Mouse (Mus musculus): ENCODE results near the gene Zswim4. TPM values are rescaled to one million over a fixed set of nuclear protein-coding genes. Genes with fewer than 3 reads are reported as not detected.
"Not testable (repeated sequence)": the region's sequence is repeated elsewhere in the genome, so short reads cannot be mapped to it uniquely, and the experiment has no call there.

Zswim4 gene
- 19.6 and 22.6 TPM in 2 replicates for polyA plus RNA-seq (2015; fragmentation: Nextera tagmentation; extraction: Ambion mirVana)

DNA sequence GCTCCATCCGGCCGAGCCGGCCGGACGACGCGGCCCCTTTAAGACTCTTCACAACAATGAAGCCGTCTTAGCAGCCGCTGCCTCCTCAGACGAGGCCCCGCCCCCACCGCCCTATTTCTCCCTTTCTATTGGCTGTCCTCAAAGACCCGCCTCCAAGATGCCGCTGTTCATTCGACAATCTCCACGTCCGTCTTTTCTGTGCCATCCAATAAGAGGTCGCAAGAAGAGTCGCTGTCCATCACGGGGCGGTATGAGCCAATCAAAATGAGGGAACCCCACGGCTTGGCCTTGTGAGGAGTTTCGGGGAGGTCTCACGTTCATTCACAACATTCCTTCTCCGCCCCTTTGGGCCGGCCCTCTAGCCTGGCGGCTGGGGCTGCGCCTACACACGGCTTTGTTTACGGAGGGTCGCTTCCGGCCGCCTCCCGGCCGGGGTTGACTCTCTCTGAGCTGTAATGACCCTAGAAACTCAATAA lies at the start of gene Zswim4:
Gene Zswim4 (minus strand): TSS at position 58 of the 476 bp plus-strand sequence.
- Histone ChIP-seq H3K36me3 (peaks cover 29% of the 10 kb centered on the region), H3K27ac (peak within 1 kb of the TSS; percentile 92), H3K9me3 (no peaks in the 10 kb centered on the region), H3K9ac (peak within 1 kb of the TSS; percentile 98), H3K27me3 (no peaks in the 10 kb centered on the region), H3K4me1 (peaks cover 30% of the 10 kb centered on the region), H3K4me2 (peak within 1 kb of the TSS; percentile 87), H3K4me3 (peak within 1 kb of the TSS; percentile 91)
- ATAC-seq (ENCODE audit: insufficient number of reproducible peaks, insufficient read depth, low FRiP score, low TSS enrichment, low read depth): peak; percentile 98
- 0% methylated on average over 35 of the region's 35 CpGs for WGBS

DNA sequence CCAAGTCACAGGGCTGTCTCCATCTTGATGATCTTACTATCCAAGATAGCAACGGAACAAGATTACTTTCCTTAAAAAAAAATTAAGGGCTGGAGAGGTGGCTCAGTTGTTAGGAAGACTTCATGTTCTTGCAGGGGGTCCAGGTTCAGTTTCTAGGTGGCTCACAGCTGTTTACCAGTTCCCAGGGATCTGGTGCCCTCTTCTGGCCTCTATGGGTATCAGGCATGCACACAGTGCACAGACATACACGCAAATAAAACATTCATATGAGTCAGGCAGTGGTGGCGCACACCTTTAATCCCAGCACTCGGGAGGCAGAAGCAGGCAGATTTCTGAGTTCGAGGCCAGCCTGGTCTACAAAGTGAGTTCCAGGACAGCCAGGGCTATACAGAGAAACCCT lies 48.8 kb upstream of the Zswim4 start:
- not testable (repeated sequence) for H3K27me3 ChIP-seq; ATAC-seq (ENCODE audit: insufficient number of reproducible peaks, insufficient read depth, low FRiP score, low TSS enrichment, low read depth)
- whole genome bisulfite sequencing: 62% methylated on average over 5 of the region's 5 CpGs

DNA sequence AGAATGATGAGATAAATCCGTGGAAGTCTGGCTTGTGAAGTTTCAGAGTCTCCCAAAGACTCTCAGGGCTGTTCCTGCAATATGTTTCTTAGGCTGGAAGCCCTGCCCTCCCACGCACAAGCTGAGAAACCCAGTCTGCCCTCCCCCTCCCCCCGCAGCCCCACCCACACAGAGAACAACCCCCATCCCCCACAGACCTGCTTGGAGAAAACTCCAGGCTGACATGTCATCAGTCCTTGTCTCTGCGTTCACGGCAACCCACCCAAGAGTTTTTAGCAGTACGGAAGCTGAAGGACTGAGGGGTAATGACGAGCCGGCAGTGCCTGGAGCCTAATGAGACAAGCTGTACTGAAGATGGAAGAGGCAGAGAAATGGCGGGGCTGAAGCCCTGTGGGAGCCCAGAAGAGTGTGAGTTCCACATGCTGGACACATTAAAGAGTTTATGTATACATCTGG lies 47.8 kb upstream of the Zswim4 start:
- peak; percentile 56; the same call in 1 of the 2 replicates for ATAC-seq (ENCODE audit: insufficient number of reproducible peaks, insufficient read depth, low FRiP score, low TSS enrichment, low read depth)
- H3K27ac ChIP-seq: peak overlapping the region; percentile 75
- 13% methylated on average over 9 of the region's 9 CpGs for WGBS

More for the DNA sequence above, 48.8 kb upstream of the Zswim4 start:
- not testable (repeated sequence) for H3K36me3 ChIP-seq, H3K9me3 ChIP-seq, H3K27ac ChIP-seq, H3K4me3 ChIP-seq, H3K4me2 ChIP-seq, H3K9ac ChIP-seq
- H3K4me1 ChIP-seq: peaks cover 19% of the 10 kb centered on the region

DNA sequence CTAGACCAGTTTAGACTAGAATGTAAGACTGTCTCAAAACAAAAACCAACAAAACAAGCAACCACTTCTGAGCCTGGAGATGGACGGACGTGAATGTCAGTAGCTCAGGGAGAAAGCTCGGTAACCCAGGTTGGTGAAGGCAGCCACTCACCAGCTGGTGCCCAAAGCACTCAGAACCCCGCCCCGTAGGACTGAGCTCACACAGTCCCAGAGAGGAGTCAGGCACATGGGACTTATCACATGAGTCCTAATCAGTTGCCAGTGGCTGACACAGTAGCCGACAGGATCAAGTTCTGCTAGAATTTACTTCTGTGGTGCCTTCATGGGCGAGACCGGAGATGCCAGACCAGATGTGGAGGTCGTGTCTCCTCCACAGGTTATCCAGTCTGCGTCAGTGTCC lies 43.9 kb upstream of the Zswim4 start:
- H3K9me3 ChIP-seq: no peaks in the 10 kb centered on the region
- ATAC-seq (ENCODE audit: insufficient number of reproducible peaks, insufficient read depth, low FRiP score, low TSS enrichment, low read depth): no peak
- no peak overlapping the region for H3K4me2 ChIP-seq
- no peaks in the 10 kb centered on the region for H3K27me3 ChIP-seq
- H3K36me3 ChIP-seq: no peaks in the 10 kb centered on the region
- 73% methylated on average over 10 of the region's 10 CpGs for WGBS
- H3K4me3 ChIP-seq: no peak overlapping the region
- H3K4me1 ChIP-seq: peaks cover 19% of the 10 kb centered on the region
- no peak overlapping the region for H3K27ac ChIP-seq
- H3K9ac ChIP-seq: no peak overlapping the region

More for the DNA sequence above, 47.8 kb upstream of the Zswim4 start:
- Histone ChIP-seq H3K4me2 (peak overlapping the region; percentile 47), H3K27me3 (no peaks in the 10 kb centered on the region), H3K9ac (0 out of 2 replicates have a peak overlapping the region, but pooled peaks have one; percentile 44), H3K4me1 (peaks cover 19% of the 10 kb centered on the region), H3K4me3 (peak overlapping the region; percentile 33), H3K36me3 (no peaks in the 10 kb centered on the region), H3K9me3 (no peaks in the 10 kb centered on the region)

DNA sequence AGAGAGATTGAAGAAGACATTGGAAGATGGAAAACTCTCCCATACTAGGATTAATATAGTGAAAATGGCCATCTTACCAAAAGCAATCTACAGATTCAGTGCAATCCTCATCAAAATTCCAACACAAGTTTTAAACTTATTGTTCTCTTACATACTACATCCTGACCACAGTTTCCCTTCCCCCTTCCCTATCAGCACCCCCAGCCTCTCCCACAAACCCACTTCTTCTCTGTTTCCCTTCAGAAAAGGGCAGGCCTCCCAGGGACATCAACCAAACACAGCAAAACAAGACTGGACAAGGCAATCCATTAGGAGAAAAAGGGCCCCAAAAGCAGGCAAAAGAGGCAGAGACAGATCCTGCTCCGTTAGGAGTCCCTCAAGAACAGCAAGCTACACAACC lies 39.6 kb upstream of the Zswim4 start:
- no peak for ATAC-seq (ENCODE audit: insufficient number of reproducible peaks, insufficient read depth, low FRiP score, low TSS enrichment, low read depth)
- H3K9me3 ChIP-seq: no peaks in the 10 kb centered on the region
- H3K9ac ChIP-seq: no peak overlapping the region
- H3K4me3 ChIP-seq: no peak overlapping the region
- H3K27ac ChIP-seq: no peak overlapping the region
- 60% methylated on average over 1 of the region's 1 CpGs for WGBS
- H3K27me3 ChIP-seq: 0 out of 2 replicates have a peak, but pooled peaks cover 3% of the 10 kb centered on the region
- H3K4me2 ChIP-seq: no peak overlapping the region
- no peaks in the 10 kb centered on the region for H3K36me3 ChIP-seq
- H3K4me1 ChIP-seq: no peaks in the 10 kb centered on the region

DNA sequence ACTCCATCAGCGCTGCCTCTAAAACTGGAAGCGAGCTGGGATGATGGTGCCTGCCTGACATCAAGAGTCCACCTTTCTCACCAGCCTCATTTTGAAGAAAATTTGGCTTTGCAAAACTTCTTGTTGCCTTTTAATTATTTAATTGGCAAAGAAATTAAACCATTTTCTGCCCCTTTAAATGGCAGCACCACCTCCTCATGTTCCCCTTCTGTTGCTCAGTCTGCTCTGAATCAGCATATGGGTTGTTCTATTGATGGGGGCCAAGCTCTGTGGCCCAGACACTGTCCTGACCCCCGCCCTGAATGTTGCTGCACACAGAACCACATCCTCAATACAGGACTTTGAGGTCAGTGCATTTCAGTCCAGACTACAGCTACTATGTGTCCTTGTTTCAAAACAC lies 37.1 kb upstream of the Zswim4 start:
- Histone ChIP-seq H3K4me3 (no peak overlapping the region), H3K27ac (no peak overlapping the region), H3K36me3 (no peaks in the 10 kb centered on the region), H3K27me3 (0 out of 2 replicates have a peak, but pooled peaks cover 3% of the 10 kb centered on the region), H3K9me3 (no peaks in the 10 kb centered on the region), H3K4me2 (no peak overlapping the region), H3K4me1 (peaks cover 8% of the 10 kb centered on the region), H3K9ac (0 out of 2 replicates have a peak overlapping the region, but pooled peaks have one; percentile 21)
- ATAC-seq (ENCODE audit: insufficient number of reproducible peaks, insufficient read depth, low FRiP score, low TSS enrichment, low read depth): no peak
- 84% methylated on average over 3 of the region's 3 CpGs for WGBS

DNA sequence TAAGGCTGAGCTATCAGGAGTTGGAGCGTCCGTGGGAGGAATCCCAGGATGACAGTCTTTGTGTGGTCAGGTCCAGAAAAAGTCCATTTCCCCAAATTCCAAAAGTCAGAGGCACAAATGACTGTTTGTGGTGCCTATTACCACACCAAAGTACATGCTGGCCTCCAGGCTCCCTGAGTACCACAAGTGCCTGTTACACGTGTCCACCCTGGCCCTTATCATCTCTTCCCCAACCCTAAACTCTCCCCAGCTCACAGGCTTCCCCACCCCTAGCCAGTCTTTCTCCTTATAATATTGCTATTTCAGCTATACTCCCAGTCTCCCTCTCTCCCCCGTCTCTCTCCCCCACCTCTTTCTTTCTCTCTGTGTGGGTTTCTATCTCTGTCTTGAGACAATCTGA lies 35.4 kb upstream of the Zswim4 start:
- H3K27ac ChIP-seq: no peak overlapping the region
- no peak for ATAC-seq (ENCODE audit: insufficient number of reproducible peaks, insufficient read depth, low FRiP score, low TSS enrichment, low read depth)

DNA sequence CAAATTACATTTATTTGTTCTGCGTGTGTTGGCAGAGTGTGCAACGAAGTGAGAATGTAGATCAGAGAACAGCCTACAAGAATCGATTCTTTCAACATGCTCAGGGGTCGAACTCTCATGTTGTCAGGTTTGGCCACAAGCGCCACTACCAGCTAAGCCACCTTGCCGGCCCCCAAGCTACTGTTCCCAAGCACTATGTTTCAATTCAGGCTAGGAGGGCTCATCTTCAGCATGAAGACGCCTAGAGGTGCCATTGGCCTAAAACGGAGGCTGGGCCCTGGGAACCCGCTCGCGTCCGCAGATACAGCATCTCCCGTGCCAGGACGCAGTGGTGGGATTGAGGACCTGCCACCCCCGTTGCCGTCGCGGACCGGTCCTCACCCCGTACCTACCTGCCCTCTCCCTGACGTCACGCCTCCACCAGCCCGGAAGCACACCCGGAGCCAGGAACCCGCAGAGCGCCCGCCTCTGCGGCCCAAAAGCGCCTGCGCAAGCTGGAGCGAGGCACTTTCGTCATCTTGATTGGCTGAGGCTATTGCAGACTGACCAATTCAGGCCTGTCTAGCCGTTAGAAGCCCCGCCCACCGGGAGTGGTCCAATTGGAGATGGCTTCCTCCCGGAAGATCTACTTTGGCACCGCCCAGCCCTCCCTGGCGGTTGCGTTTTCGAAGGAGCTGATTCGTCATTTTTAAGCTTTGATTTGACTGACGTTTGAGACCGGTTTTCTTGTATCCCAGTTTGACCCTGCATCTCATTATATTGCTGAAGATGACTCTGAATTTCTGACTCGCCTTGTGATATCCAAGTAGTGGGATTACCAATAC lies 33.3 kb upstream of the Zswim4 start, which contains the start of gene Ccdc130:
Gene Ccdc130 (minus strand): TSS at position 431 of the 824 bp plus-strand sequence.
- ATAC-seq (ENCODE audit: insufficient number of reproducible peaks, insufficient read depth, low FRiP score, low TSS enrichment, low read depth): peak; percentile 99
- H3K9me3 ChIP-seq: no peaks in the 10 kb centered on the region
- H3K9ac ChIP-seq: peak within 1 kb of the TSS; percentile 87
- H3K36me3 ChIP-seq: peaks cover 19% of the 10 kb centered on the region
- H3K27me3 ChIP-seq: 0 out of 2 replicates have a peak, but pooled peaks cover 3% of the 10 kb centered on the region
- peak within 1 kb of the TSS; percentile 83 for H3K4me2 ChIP-seq
- peaks cover 9% of the 10 kb centered on the region for H3K4me1 ChIP-seq
- H3K4me3 ChIP-seq: peak within 1 kb of the TSS; percentile 71
- no peak within 1 kb of the TSS for H3K27ac ChIP-seq
- WGBS: under 1% methylated on average over 44 of the region's 44 CpGs

More for the DNA sequence above, 35.4 kb upstream of the Zswim4 start:
- Histone ChIP-seq H3K36me3 (no peaks in the 10 kb centered on the region), H3K4me2 (no peak overlapping the region), H3K4me3 (no peak overlapping the region), H3K4me1 (peaks cover 9% of the 10 kb centered on the region), H3K9me3 (no peaks in the 10 kb centered on the region), H3K9ac (no peak overlapping the region), H3K27me3 (0 out of 2 replicates have a peak, but pooled peaks cover 3% of the 10 kb centered on the region)
- 82% methylated on average over 4 of the region's 4 CpGs for WGBS

DNA sequence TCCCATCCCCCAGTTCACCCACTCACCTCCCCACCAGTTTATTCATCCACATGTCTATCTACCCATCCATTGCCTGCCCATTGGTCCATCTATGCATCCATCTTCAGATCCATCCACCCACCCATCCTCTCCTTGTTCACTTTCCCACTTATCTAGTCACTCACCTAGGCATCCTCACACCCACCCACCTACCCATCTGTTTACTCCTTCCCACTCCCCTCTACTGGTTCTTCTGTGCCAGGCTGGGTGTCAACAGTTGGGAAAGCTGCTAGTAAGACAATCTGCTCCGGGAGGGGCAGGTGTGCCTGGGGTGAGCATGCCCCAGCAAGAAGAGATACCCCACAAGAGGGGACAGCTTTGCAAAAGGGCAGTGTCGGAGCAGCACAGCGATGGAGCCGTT lies 24.2 kb upstream of the Zswim4 start:
- H3K27me3 ChIP-seq: no peaks in the 10 kb centered on the region
- peaks cover 80% of the 10 kb centered on the region for H3K36me3 ChIP-seq
- H3K27ac ChIP-seq: no peak overlapping the region
- H3K9me3 ChIP-seq: no peaks in the 10 kb centered on the region
- no peak for ATAC-seq (ENCODE audit: insufficient number of reproducible peaks, insufficient read depth, low FRiP score, low TSS enrichment, low read depth)
- no peak overlapping the region for H3K9ac ChIP-seq
- H3K4me3 ChIP-seq: no peak overlapping the region
- H3K4me2 ChIP-seq: no peak overlapping the region
- 94% methylated on average over 4 of the region's 4 CpGs for WGBS
- peaks cover 14% of the 10 kb centered on the region for H3K4me1 ChIP-seq

DNA sequence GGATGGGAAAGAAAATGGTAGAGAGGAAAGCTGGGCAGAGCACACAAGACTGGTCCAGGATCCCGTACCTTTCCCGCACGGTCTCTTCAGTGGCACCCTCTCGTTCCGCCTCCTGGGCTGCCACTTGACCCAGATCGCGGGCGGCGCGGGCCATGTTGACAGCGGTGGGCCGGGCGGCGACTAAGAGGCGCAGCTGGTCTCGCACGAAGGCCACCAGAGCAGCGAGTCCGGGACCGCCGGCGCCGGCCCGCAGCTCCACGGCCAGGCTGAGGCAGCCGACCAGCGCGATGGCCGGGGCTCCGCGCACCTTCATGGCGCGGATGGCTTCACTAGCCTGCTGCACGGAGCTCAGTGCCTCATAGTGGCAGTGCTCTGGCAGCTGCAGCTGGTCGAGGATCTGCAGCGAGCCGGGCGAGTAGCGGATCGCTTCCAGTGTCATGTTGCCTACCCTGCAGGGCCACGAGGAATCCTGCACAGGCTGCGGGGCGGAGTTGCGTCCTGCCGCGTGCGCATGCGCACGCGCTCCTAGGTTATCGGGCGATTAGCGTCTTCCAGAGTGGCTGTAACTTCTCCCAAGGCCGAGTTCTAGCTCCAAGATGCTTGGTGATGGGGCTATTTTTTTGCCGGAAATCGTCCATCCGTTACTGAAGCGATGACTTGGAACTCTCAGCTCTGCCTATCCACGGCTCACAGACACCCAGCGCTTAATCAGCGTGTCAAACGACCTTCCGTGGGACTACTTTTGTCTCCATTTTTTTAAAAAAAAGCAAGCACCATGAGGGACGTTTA lies 20.2 kb upstream of the Zswim4 start, which contains the start of gene Mri1:
Gene Mri1 (minus strand): TSS at position 505 of the 789 bp plus-strand sequence.
- Histone ChIP-seq H3K36me3 (peaks cover 72% of the 10 kb centered on the region), H3K9ac (peak within 1 kb of the TSS; percentile 87), H3K27me3 (no peaks in the 10 kb centered on the region), H3K4me2 (peak within 1 kb of the TSS; percentile 92), H3K4me1 (peaks cover 18% of the 10 kb centered on the region), H3K27ac (peak within 1 kb of the TSS; percentile 93), H3K4me3 (peak within 1 kb of the TSS; percentile 87), H3K9me3 (no peaks in the 10 kb centered on the region)
- peak; percentile 77 for ATAC-seq (ENCODE audit: insufficient number of reproducible peaks, insufficient read depth, low FRiP score, low TSS enrichment, low read depth)
- WGBS: under 1% methylated on average over 64 of the region's 64 CpGs

DNA sequence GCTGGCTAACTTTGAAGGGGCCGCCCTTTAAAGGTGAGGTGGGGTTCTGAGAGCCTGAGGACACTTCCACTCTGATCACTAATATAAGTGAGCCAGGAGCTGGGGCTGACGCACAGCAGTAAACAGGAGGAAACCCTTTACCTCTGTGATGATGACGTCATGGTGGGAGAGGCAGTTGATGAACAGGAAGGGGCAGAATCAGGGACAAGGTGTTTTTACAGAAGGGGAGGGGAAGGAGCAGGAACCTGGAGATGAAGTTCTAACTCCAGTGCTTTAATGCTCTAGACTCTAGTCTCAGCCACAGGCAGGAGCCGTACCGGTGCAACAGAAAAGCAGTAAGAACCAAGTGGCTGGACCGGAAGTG lies 19.6 kb upstream of the Zswim4 start:
- peak overlapping the region; percentile 92 for H3K4me2 ChIP-seq
- no peaks in the 10 kb centered on the region for H3K27me3 ChIP-seq
- H3K9ac ChIP-seq: peak overlapping the region; percentile 87
- peaks cover 18% of the 10 kb centered on the region for H3K4me1 ChIP-seq
- ATAC-seq (ENCODE audit: insufficient number of reproducible peaks, insufficient read depth, low FRiP score, low TSS enrichment, low read depth): no peak
- H3K27ac ChIP-seq: peak overlapping the region; percentile 93
- H3K36me3 ChIP-seq: peaks cover 72% of the 10 kb centered on the region
- H3K4me3 ChIP-seq: peak overlapping the region; percentile 87
- H3K9me3 ChIP-seq: no peaks in the 10 kb centered on the region
- 13% methylated on average over 6 of the region's 6 CpGs for WGBS
